Mouse (Mus musculus) urinary bladder, postnatal 0 days (tissue): ENCODE measurements around the gene 1700037H04Rik. TPM values are rescaled to one million over a fixed set of nuclear protein-coding genes. Genes with fewer than 3 reads are reported as not detected.

Experiments used
- polyA plus RNA-seq: library from polyadenylated mRNA; unstranded; fragments of >200 nt; fragmentation: Nextera tagmentation; extraction: Ambion mirVana; gene quantifications from 2 replicates; pipeline ENCODE4 v1.2.1, GENCODE M21; 2015

1700037H04Rik gene
- 39.0 and 42.4 TPM in 2 replicates for polyA plus RNA-seq

DNA sequence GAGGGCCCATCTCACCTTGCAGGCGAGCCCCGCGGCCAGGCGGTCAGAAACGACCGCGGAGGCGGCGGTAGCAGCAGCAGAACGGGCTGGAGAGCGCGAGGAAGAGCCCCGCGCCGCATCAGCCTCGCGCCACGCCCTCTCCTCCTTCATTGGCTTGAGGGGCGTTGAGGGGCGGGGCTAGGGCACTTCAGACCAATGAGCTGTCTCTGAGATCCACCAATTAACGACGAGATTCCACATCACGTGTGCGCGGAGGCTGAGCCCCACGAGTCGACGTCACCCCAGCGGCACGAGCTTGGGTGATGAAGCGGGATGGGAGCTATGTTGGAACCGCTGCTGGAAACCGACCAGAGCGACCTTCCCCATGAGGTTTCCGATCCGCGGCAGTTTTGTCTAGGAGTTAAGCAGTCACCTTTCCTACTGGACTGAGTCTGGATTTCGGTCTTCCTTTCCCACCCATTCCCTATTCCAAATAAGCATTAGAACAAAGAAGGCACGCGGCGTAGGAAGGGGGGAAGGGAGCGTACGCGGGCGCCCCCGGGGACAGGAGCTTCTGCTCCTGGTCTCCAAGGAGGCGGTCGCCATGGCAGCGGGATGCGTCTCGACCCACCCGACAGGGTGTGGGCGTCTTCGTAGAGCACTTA lies at the start of gene 1700037H04Rik:
TSS of gene 1700037H04Rik (minus strand) at position 144 of the 644 bp plus-strand sequence.

DNA sequence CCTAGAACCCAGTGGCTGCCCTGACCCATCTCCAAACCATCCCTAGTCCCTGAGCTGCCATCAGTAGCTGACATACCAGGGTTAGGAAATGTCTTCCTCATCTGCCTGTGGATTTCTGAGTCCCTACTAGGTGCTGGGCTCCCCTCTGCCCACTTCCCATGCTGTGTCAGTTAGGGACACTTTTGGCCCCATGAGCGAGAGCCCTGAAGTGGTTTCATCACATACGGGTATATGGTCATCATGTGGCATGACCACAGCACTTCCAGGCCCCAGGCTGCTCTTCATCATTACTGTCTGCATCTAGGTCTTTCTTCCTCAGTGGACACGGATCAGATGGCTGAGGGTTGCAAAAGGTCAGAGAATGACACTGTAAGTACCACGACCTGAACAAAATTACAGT lies 46.9 kb upstream of the 1700037H04Rik start, which contains the start of gene Ap5s1:
TSS of gene Ap5s1 (plus strand) at position 301 of the 400 bp plus-strand sequence.

DNA sequence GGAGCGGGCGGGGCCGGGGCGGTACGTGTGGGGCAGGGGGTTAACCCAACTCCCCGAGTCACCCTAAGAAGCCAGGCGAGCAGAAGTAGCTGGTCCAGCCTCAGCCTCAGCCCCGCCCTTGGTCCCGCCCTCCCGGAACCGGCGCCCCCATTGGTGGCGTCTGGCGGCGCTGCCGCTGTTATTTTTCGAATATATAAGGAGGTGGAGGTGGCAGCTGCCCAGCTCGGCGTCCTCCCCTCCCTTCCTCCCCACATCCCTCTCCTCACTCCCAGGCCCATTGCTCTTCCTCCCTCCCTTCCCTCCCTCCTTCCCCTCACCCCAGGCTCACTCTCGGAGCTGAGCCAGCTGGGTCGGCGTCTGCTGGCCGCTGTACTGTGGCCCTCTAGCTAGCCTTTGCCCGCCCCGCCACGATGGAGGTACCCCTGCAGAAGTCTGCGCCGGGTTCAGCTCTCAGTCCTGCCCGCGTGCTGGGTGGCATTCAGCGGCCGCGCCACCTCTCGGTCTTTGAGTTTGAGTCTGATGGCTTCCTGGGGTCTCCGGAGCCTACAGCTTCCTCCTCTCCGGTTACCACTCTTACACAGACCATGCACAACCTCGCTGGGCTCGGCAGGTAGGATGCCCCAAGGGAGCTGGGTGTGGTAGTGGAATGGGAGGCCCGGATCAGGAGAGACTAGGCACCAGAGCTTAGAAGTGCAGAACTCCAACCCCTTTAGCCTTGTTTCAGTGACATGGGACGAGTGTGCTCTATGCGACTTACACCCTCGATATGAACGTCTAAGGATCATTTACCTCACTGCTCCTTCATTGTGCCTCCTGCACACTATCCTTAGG lies 27.1 kb upstream of the 1700037H04Rik start, which contains the start of the genes Cdc25b and Spef1:
TSS of gene Cdc25b (plus strand) at position 179 of the 831 bp plus-strand sequence.
TSS of gene Spef1 (minus strand) at position 512 of the 831 bp plus-strand sequence.

DNA sequence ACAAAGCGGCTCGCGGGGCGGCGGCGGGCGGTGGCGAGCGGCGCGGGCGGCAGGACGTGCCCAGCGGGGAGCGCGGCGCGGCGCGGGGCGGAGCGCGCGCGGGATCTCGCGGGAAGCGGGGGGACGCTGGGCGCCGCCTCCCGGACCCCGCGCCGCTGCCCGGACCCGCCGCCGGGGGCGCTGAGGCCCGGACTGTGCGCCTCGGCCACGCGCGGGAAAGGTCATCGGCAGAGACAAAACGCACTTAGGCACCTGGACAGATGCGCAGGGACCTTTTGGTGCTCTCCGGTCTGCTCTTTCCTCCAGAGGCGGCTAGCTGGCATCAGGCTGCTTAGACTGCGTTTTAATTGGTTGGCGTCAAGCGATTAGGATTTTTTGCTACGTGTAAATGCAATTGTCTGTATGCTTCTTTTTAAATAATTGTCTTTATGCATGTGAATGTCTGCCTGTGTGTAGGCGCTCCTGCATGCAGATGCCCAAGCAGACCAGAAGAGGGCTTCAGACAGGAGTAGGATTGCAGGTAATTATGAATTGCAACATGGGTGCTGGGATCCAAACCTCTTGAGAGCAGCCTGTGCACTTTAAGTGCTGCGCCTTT lies 20.2 kb upstream of the 1700037H04Rik start, which contains the start of gene Cenpb:
TSS of gene Cenpb (minus strand) at position 78 of the 598 bp plus-strand sequence.

DNA sequence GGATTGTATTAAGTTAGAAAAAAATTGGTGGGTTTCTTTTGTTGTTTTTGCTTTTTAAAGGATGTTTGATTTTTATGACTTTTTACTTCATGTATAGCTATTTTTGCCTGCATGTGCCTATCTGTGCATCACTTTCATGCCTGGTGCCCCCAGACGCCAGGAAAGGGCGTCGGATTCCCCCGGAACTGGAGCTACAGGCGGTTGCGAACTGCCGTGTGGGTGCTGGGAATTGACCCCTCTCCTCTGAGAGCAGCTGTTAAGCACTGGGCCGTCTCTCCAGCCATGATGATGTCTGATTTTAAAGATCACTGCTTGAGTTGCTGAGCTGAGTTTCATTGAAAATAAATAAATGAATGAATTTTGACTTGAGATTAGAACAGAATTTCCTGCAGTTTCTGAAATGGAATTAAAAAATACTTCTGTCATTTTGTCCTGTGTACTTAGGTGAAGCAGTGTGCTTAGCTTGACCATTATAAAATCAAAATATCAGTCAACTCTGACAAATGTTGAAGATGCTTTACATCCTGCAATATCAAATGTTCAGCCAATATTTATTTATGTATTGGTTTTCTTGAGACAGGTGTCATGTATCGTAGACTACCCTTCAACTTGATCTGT lies 26.8 kb downstream of the 1700037H04Rik start, which contains the start of gene Gm11037:
TSS of gene Gm11037 (plus strand) at position 568 of the 618 bp plus-strand sequence.

DNA sequence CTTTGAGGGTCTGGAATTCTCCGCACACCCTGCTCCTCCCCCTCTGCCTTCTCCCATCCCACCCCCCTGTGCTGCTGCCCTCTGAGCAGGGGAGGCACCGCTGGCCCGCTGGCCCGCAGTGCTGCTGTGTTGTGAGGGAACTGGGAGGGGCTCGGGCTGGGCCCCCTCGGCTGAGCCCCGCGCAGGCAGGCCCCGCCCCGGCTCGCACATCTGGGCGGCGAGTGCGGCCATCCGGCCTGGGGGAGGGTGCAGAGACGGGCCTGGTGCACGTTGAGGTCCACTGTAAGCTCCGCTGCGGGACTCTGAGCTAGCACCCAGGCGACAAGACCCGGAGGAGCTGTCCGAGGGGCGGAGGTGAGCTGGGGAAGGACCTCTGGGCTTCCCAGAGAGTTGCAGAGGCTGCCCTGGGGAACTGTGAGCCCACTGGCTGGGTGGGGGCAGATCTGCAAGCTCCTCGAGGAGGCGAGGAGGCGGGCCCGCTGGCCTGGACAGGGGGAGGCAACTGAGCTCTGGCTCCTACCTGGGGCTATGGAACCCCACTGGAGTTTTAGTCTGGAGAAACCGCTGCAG lies 32.6 kb downstream of the 1700037H04Rik start, which contains the start of gene Hspa12b:
TSS of gene Hspa12b (plus strand) at position 120 of the 570 bp plus-strand sequence.

Other genes starting within 250 kb of the 1700037H04Rik start
- gene Gfra4, start 117.0 kb downstream of the 1700037H04Rik start, polyA plus RNA-seq, result 88.3 and 99.6 TPM in 2 replicates
- 77.8 and 88.7 TPM in 2 replicates for gene Adam33, start 96.3 kb downstream of the 1700037H04Rik start, polyA plus RNA-seq
- gene Siglec1, start 73.3 kb downstream of the 1700037H04Rik start, polyA plus RNA-seq, result 1.4 and 2.6 TPM in 2 replicates
- 9.5 and 10.1 TPM in 2 replicates for gene Hspa12b, start 32.8 kb downstream of the 1700037H04Rik start, polyA plus RNA-seq
- gene Gm11037, start 26.6 kb downstream of the 1700037H04Rik start, polyA plus RNA-seq, result not detected in 2 replicates
- 14.9 and 15.0 TPM in 2 replicates for gene Cenpb, start 20.0 kb upstream of the 1700037H04Rik start, polyA plus RNA-seq
- 19.0 and 21.6 TPM in 2 replicates for gene Cdc25b, start 26.9 kb upstream of the 1700037H04Rik start, polyA plus RNA-seq
- gene Spef1, start 27.2 kb upstream of the 1700037H04Rik start, polyA plus RNA-seq, result 2.2 and 2.6 TPM in 2 replicates
- gene Ap5s1, start 47.0 kb upstream of the 1700037H04Rik start, polyA plus RNA-seq, result 20.5 and 22.4 TPM in 2 replicates
- 17.7 and 17.9 TPM in 2 replicates for gene Mavs, start 74.0 kb upstream of the 1700037H04Rik start, polyA plus RNA-seq
- 25.2 and 30.5 TPM in 2 replicates for gene Pank2, start 102.4 kb upstream of the 1700037H04Rik start, polyA plus RNA-seq
- 1.5 and 1.9 TPM in 2 replicates for gene Rnf24, start 192.8 kb upstream of the 1700037H04Rik start, polyA plus RNA-seq